Mouse (Mus musculus): ENCODE data around the gene Tia1. TPM values are rescaled to one million over a fixed set of nuclear protein-coding genes. Genes with fewer than 3 reads are reported as not detected.

The Tia1 gene
- polyA plus RNA-seq, 1 experiment from 2014 or later: 355 TPM

DNA sequence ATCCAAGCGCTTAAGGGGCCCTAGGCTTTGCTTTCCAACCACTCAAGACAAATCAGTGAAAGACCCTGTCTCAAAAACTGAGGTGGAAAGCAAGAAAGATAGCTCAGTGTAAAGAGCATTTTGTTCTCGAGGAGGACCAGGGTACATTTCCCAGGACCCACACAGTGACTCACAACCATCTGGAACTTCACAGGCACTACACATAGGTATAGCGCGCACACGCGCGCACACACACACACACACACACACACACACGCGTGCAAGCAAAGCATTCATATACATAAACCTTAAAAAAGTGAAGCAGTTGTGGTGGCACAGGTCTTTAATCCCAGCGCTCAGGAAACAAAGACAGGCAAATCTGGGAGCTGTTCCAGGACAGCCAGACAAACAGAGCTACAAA lies 37.6 kb downstream of the Tia1 start:
- Histone ChIP-seq H3K4me3 (no peak overlapping the region), H3K4me1 (peaks cover 3% of the 10 kb centered on the region), H3K27me3 (no peaks in the 10 kb centered on the region), H3K9me3 (replicated peaks) (no peaks in the 10 kb centered on the region), H3K27ac (no peak overlapping the region), H3K9ac (no peak overlapping the region), H3K4me2 (replicated peaks) (no peak overlapping the region), H3K36me3 (peaks cover 30% of the 10 kb centered on the region)
- WGBS: 97% methylated on average over 10 of the region's 10 CpGs
- no peak for ATAC-seq (ENCODE audit: low FRiP score)

DNA sequence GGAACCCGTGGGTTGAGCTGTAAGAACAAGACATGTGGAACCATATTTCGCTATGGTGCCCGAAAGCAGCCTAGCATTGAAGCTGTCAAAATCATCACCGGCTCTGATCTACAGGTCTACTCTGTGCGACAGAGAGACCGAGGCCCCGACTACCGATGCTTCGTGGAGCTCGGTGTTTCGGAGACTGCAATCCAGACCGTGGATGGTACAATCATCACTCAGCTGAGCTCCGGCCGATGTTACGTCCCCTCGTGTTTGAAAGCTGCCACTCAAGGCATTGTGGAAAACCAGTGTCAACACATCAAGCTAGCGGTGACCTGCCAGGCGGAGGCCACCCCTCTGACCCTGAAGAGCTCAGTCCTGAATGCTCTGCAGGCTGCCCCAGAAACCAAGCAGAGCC lies 41.5 kb downstream of the Tia1 start:
- WGBS: 92% methylated on average over 18 of the region's 18 CpGs
- Histone ChIP-seq H3K4me3 (no peak overlapping the region), H3K4me1 (no peaks in the 10 kb centered on the region), H3K27me3 (no peaks in the 10 kb centered on the region), H3K9ac (no peak overlapping the region), H3K9me3 (replicated peaks) (no peaks in the 10 kb centered on the region), H3K27ac (no peak overlapping the region), H3K4me2 (replicated peaks) (no peak overlapping the region), H3K36me3 (peaks cover 58% of the 10 kb centered on the region)
- no peak for ATAC-seq (ENCODE audit: low FRiP score)

DNA sequence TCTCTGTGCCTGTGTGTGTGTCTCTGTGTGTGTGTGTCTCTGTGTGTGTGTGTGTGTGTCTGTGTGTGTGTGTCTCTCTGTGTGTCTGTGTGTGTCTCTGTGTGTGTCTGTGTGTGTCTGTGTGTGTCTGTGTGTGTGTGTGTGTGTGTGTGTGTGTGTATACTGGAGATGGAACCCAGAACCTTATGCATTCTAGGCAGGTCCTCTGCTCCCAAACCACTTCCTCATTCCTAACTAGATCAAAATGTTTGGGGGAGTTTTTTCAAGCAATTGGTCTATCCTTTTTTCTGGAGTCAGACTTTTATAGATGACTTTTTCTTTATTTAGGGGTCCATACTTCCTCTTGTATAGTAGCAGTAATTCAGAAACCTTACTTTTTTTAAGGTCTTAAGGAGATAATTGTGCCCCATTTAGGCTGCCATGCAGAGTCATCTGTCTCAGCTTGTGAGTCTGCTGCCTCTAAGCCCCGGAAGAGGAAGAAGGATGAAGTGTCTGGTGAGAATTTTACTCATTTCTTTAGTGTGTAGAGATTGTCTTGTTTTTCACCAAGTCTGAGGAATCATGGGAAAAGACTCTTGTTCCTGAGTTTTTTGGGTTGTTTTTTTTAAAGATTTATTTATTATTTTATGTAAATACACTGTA lies 43.0 kb downstream of the Tia1 start:
- H3K27ac ChIP-seq: no peak overlapping the region
- no peak overlapping the region for H3K9ac ChIP-seq
- H3K36me3 ChIP-seq: peaks cover 66% of the 10 kb centered on the region
- no peaks in the 10 kb centered on the region for H3K9me3 ChIP-seq (replicated peaks)
- no peak overlapping the region for H3K4me2 ChIP-seq (replicated peaks)
- ATAC-seq (ENCODE audit: low FRiP score): no peak
- no peaks in the 10 kb centered on the region for H3K27me3 ChIP-seq
- WGBS: 100% methylated on average over 1 of the region's 1 CpGs
- no peak overlapping the region for H3K4me3 ChIP-seq
- H3K4me1 ChIP-seq: no peaks in the 10 kb centered on the region

DNA sequence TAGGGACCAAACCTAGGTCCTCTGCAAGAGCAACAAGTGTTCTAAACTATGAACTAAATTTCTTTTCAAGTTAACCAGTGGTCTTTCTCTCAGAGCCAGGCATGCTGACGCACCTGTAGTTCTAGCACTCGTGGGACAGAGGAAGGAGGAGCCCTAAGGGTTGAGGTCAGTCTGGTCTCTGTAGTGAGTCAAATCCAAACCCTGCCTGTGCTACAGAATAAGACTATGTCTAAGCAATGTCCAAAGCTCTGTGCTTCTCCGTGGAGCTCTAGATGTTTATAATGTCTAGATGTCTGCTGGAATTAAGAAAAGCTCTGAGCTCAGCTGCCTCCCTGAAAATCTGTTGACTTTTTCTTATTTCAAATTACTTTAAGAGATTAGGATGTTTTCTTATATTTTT lies 52.7 kb downstream of the Tia1 start:
- no peaks in the 10 kb centered on the region for H3K4me1 ChIP-seq
- no peak overlapping the region for H3K27ac ChIP-seq
- H3K9ac ChIP-seq: no peak overlapping the region
- no peaks in the 10 kb centered on the region for H3K27me3 ChIP-seq
- WGBS: 84% methylated on average over 3 of the region's 3 CpGs
- ATAC-seq (ENCODE audit: low FRiP score): no peak
- peaks cover 63% of the 10 kb centered on the region for H3K36me3 ChIP-seq
- no peaks in the 10 kb centered on the region for H3K9me3 ChIP-seq (replicated peaks)
- H3K4me2 ChIP-seq (replicated peaks): no peak overlapping the region
- no peak overlapping the region for H3K4me3 ChIP-seq

DNA sequence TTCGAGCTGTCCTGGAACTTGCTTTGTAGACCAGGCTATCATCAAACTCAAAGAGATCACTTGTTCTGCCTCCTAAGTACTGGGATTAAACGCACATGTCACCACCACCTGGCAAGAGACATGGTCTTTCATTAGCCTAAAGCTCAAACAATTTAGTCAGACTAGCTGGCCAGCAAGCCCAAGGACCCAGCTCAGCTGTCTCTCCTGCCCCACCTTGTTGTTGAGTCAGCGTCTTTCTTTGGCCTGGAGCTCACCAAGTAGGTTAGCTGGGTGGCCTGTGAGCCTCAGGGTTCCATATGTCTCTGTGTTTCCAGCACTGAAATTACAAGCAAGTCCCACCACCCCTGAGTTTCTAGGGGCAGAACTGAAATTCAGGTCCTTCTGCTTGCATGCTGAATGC lies 59.1 kb downstream of the Tia1 start:
- Histone ChIP-seq H3K27me3 (no peaks in the 10 kb centered on the region), H3K4me1 (no peaks in the 10 kb centered on the region), H3K9ac (no peak overlapping the region), H3K27ac (no peak overlapping the region), H3K4me2 (replicated peaks) (no peak overlapping the region), H3K36me3 (peaks cover 65% of the 10 kb centered on the region), H3K9me3 (replicated peaks) (no peaks in the 10 kb centered on the region), H3K4me3 (no peak overlapping the region)
- WGBS: 96% methylated on average over 3 of the region's 3 CpGs
- ATAC-seq (ENCODE audit: low FRiP score): no peak

DNA sequence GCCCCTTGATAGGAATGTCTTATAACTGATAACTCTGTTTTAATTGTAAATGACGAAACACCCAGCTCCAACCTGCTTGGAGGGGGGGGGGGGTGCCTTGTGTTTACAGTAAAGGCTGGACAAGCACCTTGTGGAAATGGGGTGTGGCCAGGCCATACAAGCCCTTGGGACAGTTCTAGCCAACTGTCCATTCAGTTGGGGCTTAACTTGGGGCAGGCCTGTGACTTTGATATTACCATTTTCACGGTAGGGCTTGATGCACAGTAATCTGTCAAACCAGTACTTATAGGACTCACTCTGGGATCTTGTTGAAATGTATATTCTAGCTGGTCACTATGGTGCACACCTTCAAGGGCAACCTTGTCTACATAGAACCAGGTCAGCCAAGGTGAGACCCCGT lies 67.3 kb downstream of the Tia1 start:
- H3K27ac ChIP-seq: peak overlapping the region; percentile 95
- H3K4me2 ChIP-seq (replicated peaks): peak overlapping the region; percentile 59
- WGBS: 85% methylated on average over 3 of the region's 3 CpGs
- H3K9me3 ChIP-seq (replicated peaks): no peaks in the 10 kb centered on the region
- H3K36me3 ChIP-seq: peaks cover 26% of the 10 kb centered on the region
- peak; percentile 0; the same call in 1 of the 2 replicates for ATAC-seq (ENCODE audit: low FRiP score)
- H3K4me1 ChIP-seq: peaks cover 16% of the 10 kb centered on the region
- H3K27me3 ChIP-seq: no peaks in the 10 kb centered on the region
- H3K9ac ChIP-seq: no peak overlapping the region
- H3K4me3 ChIP-seq: no peak overlapping the region

DNA sequence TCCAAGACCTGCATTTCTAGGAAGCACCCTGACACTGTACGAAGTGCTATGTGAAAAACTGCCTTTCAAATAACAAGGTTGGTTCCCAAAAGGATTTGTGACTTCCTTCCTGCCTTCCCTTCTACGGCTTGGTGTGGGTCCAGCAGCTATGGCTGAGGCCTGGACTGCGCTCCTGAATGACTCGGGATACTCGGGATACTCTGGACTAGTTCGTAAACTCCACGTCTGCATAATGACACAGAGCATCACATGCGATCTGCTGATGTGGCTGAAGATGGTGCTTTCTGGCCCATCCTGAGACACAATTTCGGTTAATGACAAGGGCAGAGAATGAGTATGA lies 67.7 kb downstream of the Tia1 start:
- Histone ChIP-seq H3K27me3 (no peaks in the 10 kb centered on the region), H3K36me3 (peaks cover 24% of the 10 kb centered on the region), H3K4me3 (peak overlapping the region; percentile 33), H3K9me3 (replicated peaks) (no peaks in the 10 kb centered on the region), H3K4me2 (replicated peaks) (peak overlapping the region; percentile 59), H3K9ac (peak overlapping the region; percentile 60), H3K4me1 (peaks cover 16% of the 10 kb centered on the region), H3K27ac (peak overlapping the region; percentile 95)
- ATAC-seq (ENCODE audit: low FRiP score): peak; percentile 57
- 28% methylated on average over 9 of the region's 9 CpGs for WGBS

DNA sequence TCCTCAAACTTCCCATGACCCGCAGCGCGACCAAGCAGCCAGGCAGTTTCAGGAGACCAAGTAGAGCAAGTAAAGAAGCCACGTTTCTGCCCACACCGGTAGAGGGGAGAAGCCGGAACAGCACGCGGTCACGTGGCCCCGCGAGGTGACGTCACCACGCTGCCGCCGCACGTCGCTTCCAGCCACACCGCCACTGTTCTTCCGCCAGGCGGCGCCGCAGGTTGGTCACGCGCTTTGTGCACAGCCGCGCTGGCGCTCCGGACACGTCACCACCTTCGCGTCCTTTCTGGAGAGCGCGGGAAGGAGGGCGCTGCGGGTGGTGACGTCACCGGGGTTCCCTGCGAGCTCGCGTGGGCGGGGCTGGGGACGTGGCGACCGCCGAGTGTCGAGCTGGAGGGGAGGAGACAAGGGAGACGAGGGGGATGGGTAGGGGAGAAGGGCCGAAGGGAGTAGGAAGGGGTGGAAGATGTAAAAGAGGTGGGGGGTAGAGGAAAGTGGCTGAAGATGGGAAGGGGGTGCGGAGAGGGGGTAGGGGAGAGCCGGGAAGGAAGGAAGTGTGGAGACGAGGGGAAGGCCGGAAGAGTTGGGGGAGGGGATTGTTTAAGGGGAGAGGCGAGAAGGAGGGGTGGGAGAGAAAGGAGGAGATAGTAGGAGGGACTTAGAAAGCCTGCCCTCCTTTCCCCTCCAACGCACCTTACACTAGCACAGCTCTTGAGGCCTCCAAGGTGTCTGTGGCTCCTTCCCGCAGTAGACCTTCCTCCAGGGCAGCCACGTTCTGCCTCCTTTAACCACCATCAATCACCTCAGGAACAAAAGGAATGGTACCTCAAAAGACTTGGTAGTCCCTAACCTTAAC lies 68.3 kb downstream of the Tia1 start:
- H3K4me2 ChIP-seq (replicated peaks): peak overlapping the region; percentile 59
- ATAC-seq (ENCODE audit: low FRiP score): peak; percentile 95
- no peaks in the 10 kb centered on the region for H3K9me3 ChIP-seq (replicated peaks)
- 0% methylated on average over 54 of the region's 56 CpGs for WGBS
- peaks cover 18% of the 10 kb centered on the region for H3K36me3 ChIP-seq
- peak overlapping the region; percentile 95 for H3K27ac ChIP-seq
- peak overlapping the region; percentile 64 for H3K9ac ChIP-seq
- H3K4me3 ChIP-seq: peak overlapping the region; percentile 33
- H3K27me3 ChIP-seq: no peaks in the 10 kb centered on the region
- peaks cover 16% of the 10 kb centered on the region for H3K4me1 ChIP-seq

DNA sequence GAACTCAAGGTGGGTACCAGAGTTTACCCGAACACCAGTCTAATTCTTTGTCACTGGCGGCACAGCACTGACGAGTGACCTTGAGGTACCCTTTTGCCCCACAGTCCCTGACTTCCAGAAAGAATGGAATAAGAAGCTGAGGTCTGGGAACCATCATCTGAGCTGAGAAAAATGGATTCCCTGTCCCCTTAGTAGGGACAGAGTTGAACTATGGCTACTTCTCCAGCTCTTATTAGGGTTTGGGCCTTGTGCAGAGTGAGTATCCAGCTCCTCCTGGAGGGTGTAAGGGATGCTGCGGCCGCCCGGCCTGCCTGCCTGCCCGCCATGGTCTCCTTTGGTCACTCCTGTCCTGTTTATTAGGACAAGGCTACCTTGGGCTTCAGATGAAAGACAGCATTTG lies 69.1 kb downstream of the Tia1 start:
- Histone ChIP-seq H3K4me3 (peak overlapping the region; percentile 33), H3K9me3 (replicated peaks) (no peaks in the 10 kb centered on the region), H3K4me2 (replicated peaks) (peak overlapping the region; percentile 59), H3K4me1 (peaks cover 16% of the 10 kb centered on the region), H3K27me3 (no peaks in the 10 kb centered on the region), H3K27ac (peak overlapping the region; percentile 95), H3K9ac (peak overlapping the region; percentile 64), H3K36me3 (peaks cover 11% of the 10 kb centered on the region; the same call in 1 of the 2 replicates)
- ATAC-seq (ENCODE audit: low FRiP score): 0 out of 2 replicates have a peak, but pooled peaks have one; percentile 4
- WGBS: 59% methylated on average over 7 of the region's 7 CpGs

DNA sequence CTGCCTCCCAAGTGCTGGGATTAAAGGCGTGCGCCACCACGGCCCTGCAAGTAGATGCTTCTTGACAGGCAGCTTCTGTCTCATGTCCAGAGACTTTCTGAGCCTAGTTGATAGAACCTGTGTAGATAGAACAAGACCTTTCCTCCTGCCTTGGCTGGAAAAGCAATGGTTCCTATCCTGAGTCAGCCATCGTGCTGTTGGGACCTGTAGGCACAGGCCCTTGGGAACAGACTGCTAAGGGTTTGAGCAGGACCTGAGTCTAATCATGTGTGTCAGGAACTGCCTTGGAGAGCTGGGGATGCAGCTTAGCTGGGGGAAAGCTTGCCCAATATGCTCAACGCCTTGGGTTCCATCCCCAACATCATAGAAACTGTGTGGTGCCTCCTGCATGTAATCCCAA lies 70.1 kb downstream of the Tia1 start:
- ATAC-seq (ENCODE audit: low FRiP score): no peak
- H3K9me3 ChIP-seq (replicated peaks): no peaks in the 10 kb centered on the region
- H3K27ac ChIP-seq: no peak overlapping the region
- H3K4me2 ChIP-seq (replicated peaks): no peak overlapping the region
- 96% methylated on average over 5 of the region's 5 CpGs for WGBS
- peaks cover 17% of the 10 kb centered on the region for H3K4me1 ChIP-seq
- H3K4me3 ChIP-seq: no peak overlapping the region
- H3K9ac ChIP-seq: no peak overlapping the region
- peaks cover 9% of the 10 kb centered on the region; the same call in 1 of the 2 replicates for H3K36me3 ChIP-seq
- H3K27me3 ChIP-seq: no peaks in the 10 kb centered on the region

DNA sequence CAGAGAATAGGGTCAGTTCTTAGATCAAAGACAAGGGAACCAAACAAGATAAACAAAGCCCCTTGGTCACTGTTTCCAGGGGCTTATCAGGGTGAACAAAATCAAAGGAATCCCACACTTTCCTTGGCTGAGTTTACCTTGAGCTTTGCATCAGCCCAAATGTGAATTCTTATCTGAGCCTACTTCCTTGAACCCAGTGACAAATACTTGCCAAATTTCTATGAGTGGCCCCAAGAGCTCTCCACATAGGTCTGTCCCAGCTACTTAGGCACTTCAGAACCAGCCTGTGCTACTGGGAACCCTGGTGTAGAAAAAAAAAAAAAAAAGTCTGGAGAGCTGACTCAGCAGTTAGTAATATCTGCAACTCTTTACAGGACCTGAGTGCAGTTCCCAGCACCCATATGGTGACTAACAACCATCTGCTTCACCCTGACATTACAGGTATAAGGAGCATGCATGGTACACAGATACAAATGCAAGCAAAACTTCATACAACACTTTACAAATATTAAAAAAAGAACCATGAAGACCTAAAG lies 70.7 kb downstream of the Tia1 start:
- Histone ChIP-seq H3K27ac (no peak overlapping the region), H3K4me3 (no peak overlapping the region), H3K4me2 (replicated peaks) (no peak overlapping the region), H3K4me1 (peaks cover 24% of the 10 kb centered on the region), H3K9me3 (replicated peaks) (no peaks in the 10 kb centered on the region), H3K36me3 (peaks cover 7% of the 10 kb centered on the region; the same call in 1 of the 2 replicates), H3K27me3 (no peaks in the 10 kb centered on the region), H3K9ac (no peak overlapping the region)
- ATAC-seq (ENCODE audit: low FRiP score): no peak

DNA sequence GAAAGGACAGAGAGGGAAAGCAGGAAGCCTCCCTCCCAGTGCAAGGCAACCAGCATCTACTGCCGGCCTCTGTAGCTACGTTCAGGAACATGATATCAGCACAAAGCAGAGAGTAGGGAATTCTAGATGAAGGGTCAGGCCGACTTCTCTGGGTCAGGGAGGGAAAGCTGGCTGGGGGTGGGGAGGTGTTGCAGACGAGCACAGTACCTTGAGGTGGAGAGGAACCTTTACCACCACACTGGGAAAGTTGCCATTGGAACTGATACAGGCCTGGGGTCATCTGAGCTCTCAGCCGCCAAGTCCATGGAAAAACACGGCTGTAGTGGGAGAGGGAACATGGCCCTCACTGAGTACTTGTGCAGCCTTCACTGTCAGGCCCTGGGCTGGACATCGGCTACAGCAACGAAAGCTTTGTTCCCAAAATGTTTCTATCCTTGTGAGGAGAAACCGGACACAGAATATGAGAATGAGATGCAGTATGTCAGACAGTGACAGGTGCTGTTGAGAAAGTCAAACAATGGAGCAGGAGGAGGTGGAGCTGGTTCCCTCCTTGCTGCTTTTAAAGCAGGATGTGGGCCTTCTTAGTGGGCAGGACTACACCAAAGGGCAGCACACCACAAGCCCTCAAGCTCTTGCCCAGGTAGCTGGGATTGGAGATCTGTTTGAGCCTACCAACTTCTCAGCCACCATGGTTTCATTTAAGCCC lies 71.6 kb downstream of the Tia1 start:
- H3K27ac ChIP-seq: 0 out of 2 replicates have a peak overlapping the region, but pooled peaks have one; percentile 9
- H3K36me3 ChIP-seq: no peaks in the 10 kb centered on the region
- no peaks in the 10 kb centered on the region for H3K9me3 ChIP-seq (replicated peaks)
- H3K9ac ChIP-seq: no peak overlapping the region
- 77% methylated on average over 9 of the region's 9 CpGs for WGBS
- H3K4me1 ChIP-seq: peaks cover 32% of the 10 kb centered on the region
- ATAC-seq (ENCODE audit: low FRiP score): no peak
- H3K27me3 ChIP-seq: no peaks in the 10 kb centered on the region
- H3K4me2 ChIP-seq (replicated peaks): no peak overlapping the region
- H3K4me3 ChIP-seq: no peak overlapping the region
